Mouse (Mus musculus): ENCODE results near the gene Suclg1. TPM values are rescaled to one million over a fixed set of nuclear protein-coding genes. Genes with fewer than 3 reads are reported as not detected.

The Suclg1 gene
- total RNA-seq, 2 experiments from 2014 or later: 312 to 315 TPM

DNA sequence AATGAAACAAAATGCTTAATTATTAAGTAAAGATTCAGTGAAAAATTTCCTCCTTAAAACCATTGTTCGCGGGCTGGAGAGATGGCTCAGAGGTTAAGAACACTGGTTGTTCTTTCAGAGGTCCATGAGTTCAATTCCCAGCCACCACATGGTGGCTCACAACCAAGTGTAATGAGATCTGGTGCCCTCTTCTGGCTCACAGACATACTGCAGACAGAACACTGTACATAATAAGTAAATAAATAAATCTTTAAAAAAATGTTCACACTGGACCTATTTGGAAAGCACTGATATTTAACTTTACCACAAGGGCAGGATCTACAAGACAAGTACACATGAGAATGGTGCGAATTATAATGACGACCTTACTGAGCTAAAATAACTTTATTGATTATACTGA, 730 bp upstream of the Suclg1 start:
- no peak for DNase-seq (ENCODE audit: low spot score in 2 of 2)

DNA sequence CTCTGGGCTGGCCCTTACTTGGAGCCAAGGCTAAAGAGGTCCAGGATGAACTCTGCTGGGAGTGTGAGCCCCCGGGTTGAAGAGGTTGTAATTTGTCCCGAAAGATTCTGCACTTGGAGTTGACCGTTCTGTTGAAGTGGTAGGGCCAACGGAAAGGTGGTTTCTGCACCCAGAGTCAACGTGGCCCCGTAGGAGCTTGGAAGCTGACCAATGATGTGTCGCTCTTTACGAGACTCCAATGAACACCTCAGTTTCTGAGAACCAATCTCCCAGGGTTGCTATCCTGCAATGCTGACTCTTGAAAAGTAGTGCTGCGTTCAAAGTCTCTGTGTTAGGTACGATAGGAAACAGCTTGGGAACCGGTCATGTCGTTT, 854 bp downstream of the Suclg1 start:
- DNase-seq (ENCODE audit: low spot score in 2 of 2): no peak

DNA sequence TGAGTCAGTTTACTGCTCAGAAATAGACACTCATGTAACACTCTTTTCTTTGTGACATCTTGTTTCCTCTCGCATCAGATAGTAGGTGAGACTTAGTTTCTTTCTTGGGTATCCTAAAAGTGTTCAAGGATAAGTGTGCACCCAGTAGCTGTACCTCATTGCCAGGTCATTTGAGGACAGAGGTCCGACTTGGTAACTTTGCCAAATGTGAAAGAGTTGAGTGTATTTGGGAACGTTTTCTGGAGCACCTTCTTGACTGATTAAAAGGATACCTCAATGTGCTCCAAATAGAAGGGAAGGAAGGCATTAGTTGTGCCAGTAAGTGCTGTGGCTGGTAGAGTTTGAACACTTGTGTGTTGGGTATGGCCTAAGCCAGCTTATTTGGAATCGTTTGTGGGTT, 1.7 kb downstream of the Suclg1 start:
- DNase-seq (ENCODE audit: low spot score in 2 of 2): no peak

GRCm38 (mm10) chr6:73251336-73251735, 3.2 kb downstream of the Suclg1 start:
- DNase-seq (ENCODE audit: low spot score in 2 of 2): no peak

- DNase-seq (ENCODE audit: low spot score in 2 of 2): no peak
These were observed 4.2 kb downstream of the Suclg1 start for GRCm38 (mm10) chr6:73252396-73252795.

GRCm38 (mm10) chr6:73253006-73253405, 4.8 kb downstream of the Suclg1 start:
- no peak for DNase-seq (ENCODE audit: low spot score in 2 of 2)

GRCm38 (mm10) chr6:73253584-73253983, 5.4 kb downstream of the Suclg1 start:
- DNase-seq (ENCODE audit: low spot score in 2 of 2): no peak

DNA sequence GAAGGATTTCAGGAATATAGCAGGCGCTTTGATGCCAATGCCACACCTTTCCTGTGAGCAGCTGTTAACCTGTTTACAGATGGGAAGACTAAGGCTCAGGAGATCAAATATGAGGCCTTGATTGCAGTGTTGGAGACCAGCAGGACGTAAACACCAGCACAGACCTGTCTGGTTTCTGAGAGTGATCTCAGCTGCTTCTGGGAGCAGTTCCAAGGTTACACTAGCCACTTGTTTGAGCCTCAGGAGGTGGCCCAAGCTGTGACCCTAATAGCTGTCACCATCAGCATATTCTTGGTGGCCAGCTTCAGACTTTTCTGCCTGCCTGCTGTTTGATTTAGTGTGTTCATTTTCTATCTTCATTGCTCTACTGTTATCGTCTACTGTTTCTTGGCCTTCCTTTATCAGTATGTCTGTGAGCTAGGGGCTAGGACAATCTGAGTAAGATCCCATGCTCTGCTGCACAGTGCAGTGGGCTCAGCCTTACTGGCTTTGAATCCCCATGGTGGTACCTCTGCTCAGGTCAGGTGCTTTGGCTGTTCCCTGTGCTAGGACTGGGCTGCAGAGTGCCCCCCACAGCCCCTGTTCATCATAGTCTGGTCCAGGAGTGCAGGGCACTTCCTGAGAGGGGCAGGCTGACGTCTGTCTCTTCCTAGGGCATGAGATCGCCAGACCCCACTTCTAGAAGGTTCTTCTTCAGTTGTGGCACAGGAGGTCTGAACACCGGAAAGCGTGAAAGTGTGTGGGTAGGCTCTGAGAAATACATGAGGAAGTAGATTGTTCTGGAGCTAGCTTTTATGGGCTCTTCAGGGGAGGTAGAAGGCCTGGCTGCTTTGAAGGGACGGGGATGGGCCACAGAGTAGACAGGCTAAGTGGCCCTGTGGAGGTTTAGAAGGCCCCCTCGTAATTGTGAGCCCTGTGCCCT, 6.4 kb downstream of the Suclg1 start:
- DNase-seq (ENCODE audit: low spot score in 2 of 2): no peak

DNA sequence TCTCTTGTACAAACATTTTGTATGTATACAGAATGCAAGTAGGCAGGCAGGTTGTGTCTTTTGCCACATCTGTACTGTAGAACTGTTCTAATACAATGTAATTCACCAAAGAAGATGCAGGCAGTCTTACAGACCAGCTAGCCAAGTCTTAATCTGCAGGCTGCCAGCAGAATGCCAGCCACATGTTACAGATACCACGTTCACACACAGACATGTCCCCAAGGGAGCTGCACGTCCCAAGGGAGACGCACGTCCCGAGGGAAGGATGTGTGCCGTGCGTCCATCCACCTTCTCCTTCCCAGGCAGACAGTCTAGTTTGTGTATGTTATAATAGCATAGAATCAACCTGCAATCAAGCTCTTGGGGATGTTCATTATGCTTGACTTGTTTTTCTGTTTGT, 8.9 kb downstream of the Suclg1 start:
- no peak for DNase-seq (ENCODE audit: low spot score in 2 of 2)

DNA sequence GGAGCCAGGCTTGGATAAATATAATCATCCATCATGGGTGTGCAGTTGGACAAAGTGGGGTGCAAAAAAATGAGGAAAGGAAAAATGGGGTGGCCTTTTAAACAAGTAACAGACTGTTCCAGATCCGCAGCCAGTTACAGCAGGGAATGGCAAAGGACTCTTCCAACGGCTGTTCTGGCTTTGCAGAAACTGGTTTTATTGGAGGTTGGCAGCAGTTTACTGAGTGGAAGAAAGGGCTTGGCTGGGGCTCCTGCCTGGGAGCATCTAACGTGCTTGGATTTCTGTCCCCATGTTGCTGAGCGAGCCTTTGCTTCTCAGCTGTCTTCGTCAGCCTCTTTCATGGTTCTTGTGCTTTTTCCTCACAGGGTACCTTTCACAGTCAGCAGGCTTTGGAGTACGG, 11.9 kb downstream of the Suclg1 start:
- DNase-seq (ENCODE audit: low spot score in 2 of 2): no peak

DNA sequence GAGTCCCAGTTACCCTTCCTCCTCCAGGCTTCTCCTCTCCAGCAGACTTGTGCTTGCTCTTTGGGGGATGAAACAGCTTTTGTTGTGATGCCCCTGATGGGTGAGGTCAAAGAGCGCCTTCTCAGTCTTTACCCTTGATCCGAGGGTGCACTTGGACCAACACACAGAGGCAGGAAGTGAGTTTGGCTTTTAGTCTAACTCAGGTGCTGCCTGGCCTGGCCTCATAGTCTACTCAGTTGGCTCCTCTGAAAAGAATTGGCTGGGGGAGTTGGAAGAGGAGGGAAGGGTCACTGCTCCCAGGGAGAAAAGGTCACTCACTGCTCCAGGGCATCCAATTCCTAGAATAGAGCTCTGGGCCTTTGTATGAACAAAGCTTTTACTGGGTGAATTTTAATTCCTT, 16.6 kb downstream of the Suclg1 start:
- no peak for DNase-seq (ENCODE audit: low spot score in 2 of 2)

DNA sequence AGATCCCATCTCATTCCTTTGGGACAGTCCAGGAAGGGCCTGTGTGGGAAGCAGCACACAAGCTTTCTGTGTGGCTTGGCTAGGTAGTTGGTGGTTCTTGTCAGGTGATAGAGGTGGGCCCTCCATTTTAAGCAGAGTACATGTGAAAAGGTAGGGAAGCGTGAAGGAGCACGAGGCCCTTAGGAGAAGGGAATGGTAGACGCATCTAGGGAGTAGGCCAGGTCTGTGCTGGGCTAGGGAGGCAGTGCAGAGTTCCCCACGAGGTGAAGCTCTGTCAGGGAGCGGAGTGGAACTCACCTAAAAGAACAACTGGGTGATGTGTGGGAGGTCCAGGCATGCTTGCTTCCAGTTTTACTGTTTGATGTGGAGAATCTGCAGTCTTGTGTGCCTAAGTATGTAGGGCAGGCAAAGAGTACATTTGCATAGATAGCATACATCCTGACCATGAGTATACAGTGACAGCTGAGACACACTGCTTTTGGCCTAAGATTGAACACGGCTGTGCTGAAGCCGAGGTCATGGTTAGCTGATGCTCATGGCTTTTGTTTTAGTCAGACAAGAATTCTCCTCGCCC, 19.6 kb downstream of the Suclg1 start:
- no peak for DNase-seq (ENCODE audit: low spot score in 2 of 2)

- DNase-seq (ENCODE audit: low spot score in 2 of 2): no peak
These were observed 21.2 kb downstream of the Suclg1 start for GRCm38 (mm10) chr6:73269374-73269773.

GRCm38 (mm10) chr6:73271546-73272091, 23.4 kb downstream of the Suclg1 start:
- no peak for DNase-seq (ENCODE audit: low spot score in 2 of 2)

- no peak for DNase-seq (ENCODE audit: low spot score in 2 of 2)
These were observed 26.8 kb downstream of the Suclg1 start for GRCm38 (mm10) chr6:73275002-73275401.

DNA sequence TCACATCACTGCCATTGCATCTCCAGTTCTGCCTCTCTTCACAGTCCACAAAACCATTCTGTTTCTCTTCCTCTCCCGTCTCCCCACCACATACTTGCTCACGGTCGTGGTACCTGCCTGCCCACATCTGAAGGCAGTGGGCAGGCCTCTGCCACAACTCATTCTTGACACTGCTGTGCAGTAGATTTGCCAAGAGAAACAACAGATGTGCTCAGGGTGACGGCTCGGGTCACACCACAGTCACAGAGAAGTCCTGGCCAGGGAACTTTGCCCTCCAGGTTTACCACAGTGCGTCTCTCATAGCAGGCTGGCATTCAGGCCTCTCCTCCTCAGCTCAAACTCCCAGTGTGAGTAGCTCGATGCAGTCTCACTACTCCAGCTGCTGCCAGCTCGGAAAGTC, 31.5 kb downstream of the Suclg1 start:
- DNase-seq (ENCODE audit: low spot score in 2 of 2): no peak

DNA sequence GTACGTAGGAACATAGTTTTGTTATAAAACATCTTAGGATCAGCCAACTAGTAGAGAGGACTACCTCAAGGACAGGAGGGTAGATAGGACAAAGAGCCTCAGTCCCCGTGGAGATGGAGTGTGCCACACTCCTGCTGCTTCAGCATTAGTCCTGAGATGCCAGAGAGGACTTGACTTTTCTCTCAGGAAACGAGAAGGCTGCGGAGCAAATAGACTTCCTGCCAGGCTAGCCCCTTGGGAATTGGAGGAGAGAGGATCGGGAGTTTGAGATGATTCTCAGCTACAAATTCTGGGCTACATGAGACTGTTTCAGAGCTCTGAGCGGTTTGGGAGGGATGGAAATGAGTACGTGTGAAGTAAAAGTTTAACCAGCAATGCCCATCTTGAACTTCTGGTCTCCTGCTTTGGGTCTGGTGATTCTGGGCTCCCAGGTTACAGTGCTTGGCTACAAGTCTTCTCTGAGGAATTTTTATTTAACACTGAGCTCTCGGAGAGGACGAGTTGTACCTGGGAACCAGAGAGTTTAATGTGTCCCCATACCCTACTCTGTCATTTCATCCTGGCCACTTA, 32.4 kb downstream of the Suclg1 start:
- no peak for DNase-seq (ENCODE audit: low spot score in 2 of 2)

DNA sequence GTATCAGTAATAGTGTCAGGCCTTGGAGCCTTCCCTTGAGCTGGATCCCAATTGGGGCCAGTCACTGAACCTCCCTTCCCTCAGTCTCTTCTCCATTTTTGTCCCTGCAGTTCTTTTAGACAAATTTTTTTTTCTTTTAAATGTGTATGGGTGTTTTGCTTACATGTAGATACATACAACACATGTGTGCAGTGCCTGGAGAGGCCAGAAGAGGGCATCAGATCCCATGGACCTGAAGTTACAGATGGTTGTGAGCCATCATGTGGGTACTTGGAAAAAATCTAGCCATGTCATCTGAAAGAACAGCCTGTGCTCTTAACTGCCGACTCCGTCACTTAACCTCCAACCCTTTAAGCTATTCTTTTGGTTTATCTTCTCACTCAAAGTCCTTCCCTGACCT, 38.1 kb downstream of the Suclg1 start:
- DNase-seq (ENCODE audit: low spot score in 2 of 2): no peak

DNA sequence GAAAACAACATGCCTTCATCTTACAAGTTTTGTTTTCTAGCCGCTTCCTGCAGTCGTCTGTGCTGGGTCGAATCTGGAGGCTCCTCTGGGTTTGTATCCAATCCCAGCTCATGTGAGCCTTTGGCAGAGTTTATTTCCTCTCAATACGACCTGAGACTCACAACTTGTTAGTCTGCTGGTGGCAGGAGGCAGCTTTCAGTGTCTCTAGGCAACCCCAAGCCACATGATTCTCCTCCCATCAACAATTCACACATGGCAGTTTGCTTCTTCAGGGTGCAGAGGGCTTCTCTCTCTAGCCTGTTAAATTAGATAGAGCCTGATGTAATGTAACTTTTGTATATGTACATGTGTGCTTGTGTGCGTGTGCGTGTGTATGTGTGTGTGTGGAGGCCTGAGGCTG, 58.7 kb downstream of the Suclg1 start:
- no peak for DNase-seq (ENCODE audit: low spot score in 2 of 2)

DNA sequence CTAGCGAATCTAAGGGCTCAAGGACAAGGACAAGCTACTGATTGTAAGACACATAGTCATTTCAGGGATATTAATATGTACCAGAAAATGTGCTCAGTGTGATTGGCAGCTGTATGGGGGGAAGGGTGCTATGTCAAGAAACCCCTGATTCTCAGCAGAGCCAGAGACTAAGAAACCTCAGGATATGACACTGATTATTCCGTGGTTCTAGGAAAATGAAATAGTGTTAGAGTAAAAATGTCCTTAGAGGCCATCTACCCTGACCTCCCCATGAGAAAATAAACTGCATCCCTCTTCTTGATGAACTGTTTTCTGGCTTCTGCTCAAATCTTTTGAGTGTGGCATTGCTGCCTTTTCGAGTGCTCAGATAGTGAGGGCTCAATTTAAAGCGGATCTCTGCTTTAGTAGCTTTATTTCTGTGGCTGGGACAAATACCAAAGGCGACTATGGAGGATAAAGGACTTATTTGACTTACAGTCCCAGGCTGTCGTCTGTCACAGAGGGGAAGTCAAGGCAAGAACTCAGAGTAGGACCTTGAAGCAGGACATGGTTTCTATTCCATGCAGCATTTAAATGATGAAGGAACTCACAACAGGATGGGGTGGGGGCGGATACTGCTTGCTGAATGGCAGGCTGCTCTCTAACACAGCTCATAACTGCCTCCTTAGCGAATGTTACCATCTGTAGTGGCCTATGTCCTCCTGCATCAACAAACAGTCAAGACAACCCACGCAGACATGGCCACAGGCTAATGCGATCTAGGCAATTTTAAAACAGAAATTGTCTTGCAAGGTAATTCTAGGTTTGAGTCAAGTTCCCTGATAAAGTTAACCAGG, 60.7 kb downstream of the Suclg1 start:
- DNase-seq (ENCODE audit: low spot score in 2 of 2): no peak

- no peak for DNase-seq (ENCODE audit: low spot score in 2 of 2)
These were observed 63.2 kb downstream of the Suclg1 start for GRCm38 (mm10) chr6:73311335-73311734.
